Mouse (Mus musculus): Measurements from ENCODE around the gene Nbas. TPM values are rescaled to one million over a fixed set of nuclear protein-coding genes. Genes with fewer than 3 reads are reported as not detected.

The Nbas gene
- polyA plus RNA-seq, 1 experiment from 2014 or later: 16.9 TPM

GRCm38 (mm10) chr12:13564330-13564729 is 295.4 kb downstream of the Nbas start:
- Histone ChIP-seq H3K36me3 (ENCODE audit: control insufficient read depth, insufficient read depth, low read length) (no peaks in the 10 kb centered on the region), H3K27ac (ENCODE audit: low read length) (no peak overlapping the region), H3K4me3 (ENCODE audit: low read length) (no peak overlapping the region), H3K9me3 (ENCODE audit: control insufficient read depth, low read length) (no peaks in the 10 kb centered on the region), H3K4me2 (ENCODE audit: low read depth, low read length) (no peak overlapping the region), H3K9ac (ENCODE audit: low read depth, low read length) (no peak overlapping the region), H3K4me1 (ENCODE audit: control insufficient read depth, insufficient read depth, low read length) (no peaks in the 10 kb centered on the region), H3K27me3 (replicated peaks; ENCODE audit: control insufficient read depth, insufficient read depth, low read length) (no peaks in the 10 kb centered on the region)
- WGBS: 62% methylated on average over 2 of the region's 2 CpGs
- ATAC-seq: no peak

DNA sequence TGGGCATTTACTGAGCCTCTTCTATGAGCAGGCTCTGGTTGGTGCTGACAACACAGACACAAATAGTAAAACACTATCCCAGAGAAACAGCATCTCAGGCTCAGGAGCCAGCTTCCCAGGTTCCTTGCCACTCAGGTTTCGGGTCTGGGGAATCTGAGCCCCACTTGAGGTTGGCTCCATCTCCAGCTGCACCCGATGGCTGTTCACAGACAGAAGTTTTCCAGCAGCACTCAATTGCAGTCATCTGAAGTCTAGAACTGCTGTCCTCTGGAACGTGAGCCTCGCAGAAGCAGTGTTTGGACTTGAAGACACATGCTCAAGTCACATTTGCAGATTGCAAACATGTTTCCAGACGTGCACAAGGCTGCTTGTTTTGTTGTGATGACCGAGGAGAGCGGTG is 297.5 kb downstream of the Nbas start:
- WGBS: 83% methylated on average over 7 of the region's 7 CpGs
- H3K4me2 ChIP-seq (ENCODE audit: low read depth, low read length): no peak overlapping the region
- H3K9ac ChIP-seq (ENCODE audit: low read depth, low read length): no peak overlapping the region
- no peak for ATAC-seq
- no peaks in the 10 kb centered on the region for H3K27me3 ChIP-seq (replicated peaks; ENCODE audit: control insufficient read depth, insufficient read depth, low read length)
- no peak overlapping the region for H3K27ac ChIP-seq (ENCODE audit: low read length)
- H3K9me3 ChIP-seq (ENCODE audit: control insufficient read depth, low read length): no peaks in the 10 kb centered on the region
- H3K36me3 ChIP-seq (ENCODE audit: control insufficient read depth, insufficient read depth, low read length): no peaks in the 10 kb centered on the region
- no peaks in the 10 kb centered on the region for H3K4me1 ChIP-seq (ENCODE audit: control insufficient read depth, insufficient read depth, low read length)
- H3K4me3 ChIP-seq (ENCODE audit: low read length): no peak overlapping the region

GRCm38 (mm10) chr12:13575158-13575557 is 306.2 kb downstream of the Nbas start:
- Histone ChIP-seq H3K9me3 (ENCODE audit: control insufficient read depth, low read length) (no peaks in the 10 kb centered on the region), H3K4me2 (ENCODE audit: low read depth, low read length) (no peak overlapping the region), H3K27ac (ENCODE audit: low read length) (no peak overlapping the region), H3K4me1 (ENCODE audit: control insufficient read depth, insufficient read depth, low read length) (no peaks in the 10 kb centered on the region), H3K9ac (ENCODE audit: low read depth, low read length) (no peak overlapping the region), H3K4me3 (ENCODE audit: low read length) (no peak overlapping the region), H3K27me3 (replicated peaks; ENCODE audit: control insufficient read depth, insufficient read depth, low read length) (no peaks in the 10 kb centered on the region), H3K36me3 (ENCODE audit: control insufficient read depth, insufficient read depth, low read length) (no peaks in the 10 kb centered on the region)
- WGBS: 58% methylated on average over 4 of the region's 4 CpGs
- ATAC-seq: 0 out of 2 replicates have a peak, but pooled peaks have one; percentile 18

- Histone ChIP-seq H3K4me1 (ENCODE audit: control insufficient read depth, insufficient read depth, low read length) (no peaks in the 10 kb centered on the region), H3K27me3 (replicated peaks; ENCODE audit: control insufficient read depth, insufficient read depth, low read length) (no peaks in the 10 kb centered on the region), H3K4me3 (ENCODE audit: low read length) (no peak overlapping the region), H3K36me3 (ENCODE audit: control insufficient read depth, insufficient read depth, low read length) (no peaks in the 10 kb centered on the region), H3K9ac (ENCODE audit: low read depth, low read length) (no peak overlapping the region), H3K9me3 (ENCODE audit: control insufficient read depth, low read length) (no peaks in the 10 kb centered on the region), H3K4me2 (ENCODE audit: low read depth, low read length) (no peak overlapping the region), H3K27ac (ENCODE audit: low read length) (no peak overlapping the region)
- ATAC-seq: no peak
- 86% methylated on average over 5 of the region's 5 CpGs for WGBS
Observed at GRCm38 (mm10) chr12:13575605-13576600, 307.0 kb downstream of the Nbas start.

DNA sequence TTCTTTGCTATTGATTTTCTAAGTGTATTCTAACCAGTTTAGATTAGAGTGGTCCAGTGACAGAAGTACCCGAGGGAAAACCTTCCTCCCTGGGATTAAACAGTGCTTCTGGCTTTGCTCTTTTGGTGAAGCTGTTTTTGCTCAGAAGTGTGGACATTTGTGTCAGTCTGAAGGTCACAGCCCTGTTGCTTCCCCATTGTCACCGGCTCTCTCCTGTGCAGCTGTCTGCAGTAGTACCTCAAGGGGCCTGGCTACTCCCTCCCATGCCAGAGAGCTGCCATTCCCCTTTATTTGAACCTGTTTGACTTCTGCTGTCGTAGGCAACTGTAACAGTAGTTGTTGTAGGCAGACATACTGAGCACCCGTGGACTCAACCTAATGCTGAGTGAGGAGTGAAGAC is 307.8 kb downstream of the Nbas start:
- H3K36me3 ChIP-seq (ENCODE audit: control insufficient read depth, insufficient read depth, low read length): no peaks in the 10 kb centered on the region
- H3K4me2 ChIP-seq (ENCODE audit: low read depth, low read length): no peak overlapping the region
- no peak overlapping the region for H3K4me3 ChIP-seq (ENCODE audit: low read length)
- 54% methylated on average over 4 of the region's 4 CpGs for WGBS
- no peaks in the 10 kb centered on the region for H3K4me1 ChIP-seq (ENCODE audit: control insufficient read depth, insufficient read depth, low read length)
- no peak for ATAC-seq
- H3K27ac ChIP-seq (ENCODE audit: low read length): no peak overlapping the region
- no peak overlapping the region for H3K9ac ChIP-seq (ENCODE audit: low read depth, low read length)
- H3K9me3 ChIP-seq (ENCODE audit: control insufficient read depth, low read length): no peaks in the 10 kb centered on the region
- H3K27me3 ChIP-seq (replicated peaks; ENCODE audit: control insufficient read depth, insufficient read depth, low read length): no peaks in the 10 kb centered on the region

DNA sequence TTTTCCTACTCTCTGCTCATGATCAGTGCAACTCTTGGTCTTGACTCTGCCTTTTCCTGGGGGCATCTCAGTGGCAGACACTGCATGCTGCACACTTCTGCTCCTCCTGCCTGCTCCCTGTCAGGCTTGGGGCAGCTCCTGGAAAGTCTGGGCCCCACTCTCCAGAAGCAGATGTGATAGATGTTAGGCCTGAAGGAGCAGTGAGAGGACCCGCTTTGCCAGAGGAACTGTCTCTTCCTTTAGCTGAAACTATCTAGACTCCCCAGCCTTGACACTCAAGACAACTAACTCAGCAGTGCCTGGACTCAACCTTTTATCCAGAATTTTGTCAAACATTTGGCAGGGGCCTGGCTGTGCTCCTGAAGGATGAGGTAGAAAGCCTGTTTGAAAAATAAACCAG is 311.9 kb downstream of the Nbas start:
- Histone ChIP-seq H3K27ac (ENCODE audit: low read length) (no peak overlapping the region), H3K36me3 (ENCODE audit: control insufficient read depth, insufficient read depth, low read length) (peaks cover 7% of the 10 kb centered on the region; the same call in 1 of the 2 replicates), H3K4me1 (ENCODE audit: control insufficient read depth, insufficient read depth, low read length) (no peaks in the 10 kb centered on the region), H3K4me2 (ENCODE audit: low read depth, low read length) (no peak overlapping the region), H3K27me3 (replicated peaks; ENCODE audit: control insufficient read depth, insufficient read depth, low read length) (no peaks in the 10 kb centered on the region), H3K9me3 (ENCODE audit: control insufficient read depth, low read length) (no peaks in the 10 kb centered on the region), H3K9ac (ENCODE audit: low read depth, low read length) (no peak overlapping the region), H3K4me3 (ENCODE audit: low read length) (no peak overlapping the region)
- WGBS: 73% methylated on average over 1 of the region's 1 CpGs
- no peak for ATAC-seq

GRCm38 (mm10) chr12:13583386-13583785 is 314.5 kb downstream of the Nbas start:
- Histone ChIP-seq H3K4me3 (ENCODE audit: low read length) (no peak overlapping the region), H3K27me3 (replicated peaks; ENCODE audit: control insufficient read depth, insufficient read depth, low read length) (no peaks in the 10 kb centered on the region), H3K36me3 (ENCODE audit: control insufficient read depth, insufficient read depth, low read length) (peaks cover 7% of the 10 kb centered on the region; the same call in 1 of the 2 replicates), H3K9me3 (ENCODE audit: control insufficient read depth, low read length) (no peaks in the 10 kb centered on the region), H3K4me2 (ENCODE audit: low read depth, low read length) (no peak overlapping the region), H3K9ac (ENCODE audit: low read depth, low read length) (no peak overlapping the region), H3K4me1 (ENCODE audit: control insufficient read depth, insufficient read depth, low read length) (no peaks in the 10 kb centered on the region), H3K27ac (ENCODE audit: low read length) (no peak overlapping the region)
- ATAC-seq: no peak
- 94% methylated on average over 6 of the region's 6 CpGs for WGBS

DNA sequence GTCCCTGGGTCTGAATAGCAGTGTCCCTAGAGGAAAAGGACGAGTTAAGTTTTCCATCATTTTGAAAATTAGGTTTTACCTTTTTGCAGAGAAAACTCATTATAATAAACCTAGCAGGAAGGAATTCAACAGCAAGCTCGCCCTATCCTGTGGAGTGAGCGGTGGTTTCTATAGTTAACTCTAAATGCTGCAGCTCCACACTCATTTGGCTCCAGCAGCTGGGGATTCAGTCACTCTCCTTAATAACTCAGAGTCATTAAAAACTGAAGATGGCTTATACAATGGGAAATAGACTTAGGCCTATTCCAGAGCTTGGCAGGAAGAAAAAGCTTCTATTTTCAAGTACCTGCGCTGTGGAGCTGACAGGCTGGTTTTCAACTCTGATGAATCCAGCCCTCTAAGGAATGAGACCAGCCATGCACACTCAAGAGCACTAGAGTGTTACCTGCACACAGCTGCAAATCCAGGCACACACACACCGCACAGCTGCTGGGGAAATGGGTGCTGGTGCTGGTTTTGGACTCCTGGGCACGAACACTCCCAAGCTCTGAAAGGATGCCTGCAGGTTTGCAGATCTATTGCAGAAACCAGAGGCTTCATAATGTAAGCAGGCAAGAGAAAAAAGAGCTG is 316.7 kb downstream of the Nbas start:
- WGBS: 82% methylated on average over 6 of the region's 6 CpGs
- H3K36me3 ChIP-seq (ENCODE audit: control insufficient read depth, insufficient read depth, low read length): peaks cover 7% of the 10 kb centered on the region; the same call in 1 of the 2 replicates
- no peak overlapping the region for H3K4me2 ChIP-seq (ENCODE audit: low read depth, low read length)
- no peaks in the 10 kb centered on the region for H3K27me3 ChIP-seq (replicated peaks; ENCODE audit: control insufficient read depth, insufficient read depth, low read length)
- ATAC-seq: no peak
- H3K4me1 ChIP-seq (ENCODE audit: control insufficient read depth, insufficient read depth, low read length): no peaks in the 10 kb centered on the region
- H3K9me3 ChIP-seq (ENCODE audit: control insufficient read depth, low read length): no peaks in the 10 kb centered on the region
- no peak overlapping the region for H3K9ac ChIP-seq (ENCODE audit: low read depth, low read length)
- H3K27ac ChIP-seq (ENCODE audit: low read length): no peak overlapping the region
- no peak overlapping the region for H3K4me3 ChIP-seq (ENCODE audit: low read length)

- H3K27ac ChIP-seq (ENCODE audit: low read length): no peak overlapping the region
- 69% methylated on average over 4 of the region's 4 CpGs for WGBS
- no peak overlapping the region for H3K4me2 ChIP-seq (ENCODE audit: low read depth, low read length)
- no peaks in the 10 kb centered on the region for H3K9me3 ChIP-seq (ENCODE audit: control insufficient read depth, low read length)
- H3K27me3 ChIP-seq (replicated peaks; ENCODE audit: control insufficient read depth, insufficient read depth, low read length): no peaks in the 10 kb centered on the region
- H3K36me3 ChIP-seq (ENCODE audit: control insufficient read depth, insufficient read depth, low read length): peaks cover 7% of the 10 kb centered on the region; the same call in 1 of the 2 replicates
- no peak overlapping the region for H3K4me3 ChIP-seq (ENCODE audit: low read length)
- H3K9ac ChIP-seq (ENCODE audit: low read depth, low read length): no peak overlapping the region
- peak; percentile 36; the same call in 1 of the 2 replicates for ATAC-seq
- no peaks in the 10 kb centered on the region for H3K4me1 ChIP-seq (ENCODE audit: control insufficient read depth, insufficient read depth, low read length)
Observed at GRCm38 (mm10) chr12:13587675-13588074, 318.7 kb downstream of the Nbas start.

Data from intestine, embryonic 16.5 days (tissue).